Comparison of ENCODE assay signal across 9 mouse cellular contexts in genomic region chr13:18698518-18699065, GRCm38 (mm10). TPM values are rescaled to one million over a fixed set of nuclear protein-coding genes. Genes with fewer than 3 reads are reported as not detected.
DNase-seq lines count a peak whose midpoint lies in the region; ATAC-seq lines count a peak whose summit lies in the region.
"Had no signal": no experiment of that assay in that cellular context is flagged by ENCODE, and none has a peak within 500 bp of the region (broad histone marks: within the 10 kb centered on the region; RNA-seq: fewer than 3 reads in every experiment).

No protein-coding gene starts in this region.

- H3K9me3 ChIP-seq in forebrain, embryonic 16.5 days (ENCODE audit: control insufficient read depth, low read length): no peaks in the 10 kb centered on the region
- H3K9me3 ChIP-seq in midbrain, embryonic 13.5 days: no peaks in the 10 kb centered on the region
- H3K9me3 ChIP-seq: heart, embryonic 13.5 days had no signal

- no peaks in the 10 kb centered on the region for H3K27me3 ChIP-seq in forebrain, embryonic 16.5 days (replicated peaks; ENCODE audit: control insufficient read depth, insufficient read depth, low read length)
- no peaks in the 10 kb centered on the region for H3K27me3 ChIP-seq in midbrain, embryonic 13.5 days
- H3K27me3 ChIP-seq: heart, embryonic 13.5 days had no signal

- no peaks in the 10 kb centered on the region for H3K4me1 ChIP-seq in forebrain, embryonic 16.5 days (replicated peaks; ENCODE audit: control insufficient read depth, insufficient read depth, low read length)
- no peaks in the 10 kb centered on the region for H3K4me1 ChIP-seq in midbrain, embryonic 13.5 days (replicated peaks)
- H3K4me1 ChIP-seq: heart, embryonic 13.5 days had no signal

- H3K36me3 ChIP-seq in forebrain, embryonic 16.5 days (ENCODE audit: control insufficient read depth, insufficient read depth): no peaks in the 10 kb centered on the region
- no peaks in the 10 kb centered on the region for H3K36me3 ChIP-seq in midbrain, embryonic 13.5 days
- H3K36me3 ChIP-seq: heart, embryonic 13.5 days had no signal

- no peak overlapping the region for H3K4me3 ChIP-seq in forebrain, embryonic 16.5 days (replicated peaks; ENCODE audit: low read length)
- no peak overlapping the region for H3K4me3 ChIP-seq in midbrain, embryonic 13.5 days (replicated peaks)
- H3K4me3 ChIP-seq: heart, embryonic 13.5 days had no signal

- no peak overlapping the region for H3K9ac ChIP-seq in forebrain, embryonic 16.5 days (replicated peaks; ENCODE audit: low read depth, low read length)
- no peak overlapping the region for H3K9ac ChIP-seq in midbrain, embryonic 13.5 days (replicated peaks)
- H3K9ac ChIP-seq: heart, embryonic 13.5 days had no signal

- WGBS in forebrain, embryonic 16.5 days: 34% methylated on average over 7 of the region's 7 CpGs
- whole genome bisulfite sequencing in midbrain, embryonic 13.5 days: 38% methylated on average over 7 of the region's 7 CpGs

- ATAC-seq in CD4-positive, CD25-positive, alpha-beta regulatory T cell, adult 4 months: no peak
- peak; percentile 90 for ATAC-seq in forebrain, embryonic 16.5 days
- ATAC-seq in midbrain, embryonic 13.5 days: peak; percentile 78; the same call in 1 of the 2 replicates

- peak; percentile 22 for DNase-seq in CD4-positive, CD25-positive, alpha-beta regulatory T cell, adult 2 months (ENCODE audit: low read depth, low spot score)
- DNase-seq in ovary, postnatal 36 days (ENCODE audit: low spot score): peak; percentile 12
- DNase-seq in ovary, adult 18-20 months (ENCODE audit: low spot score): no peak
- DNase-seq in layer of hippocampus, postnatal 25 days (ENCODE audit: extremely low spot score in 1 of 2, low spot score in 1 of 2): peak; percentile 33 to 73
- no peak for DNase-seq in Muller cell, postnatal 12 days (ENCODE audit: inconsistent ontology term)

- H3K27ac ChIP-seq in forebrain, embryonic 16.5 days (ENCODE audit: low read length): no peak overlapping the region
- H3K27ac ChIP-seq in midbrain, embryonic 13.5 days: no peak overlapping the region
- H3K27ac ChIP-seq: heart, embryonic 13.5 days had no signal

- H3K4me2 ChIP-seq in forebrain, embryonic 16.5 days (ENCODE audit: low read length): no peak overlapping the region
- H3K4me2 ChIP-seq in midbrain, embryonic 13.5 days (replicated peaks): no peak overlapping the region
- H3K4me2 ChIP-seq: heart, embryonic 13.5 days had no signal

RNA-seq across cellular contexts. Expression of gene Vps41, which starts 18.5 kb away (rescaled TPM):
- polyA plus RNA-seq in CD4-positive, CD25-positive, alpha-beta regulatory T cell, adult 4 months (2017; shearing (Covaris generic)): 100 to 1,000 TPM in 1 of 2 experiments, 10 to 100 TPM in 1; 93.9 to 114 TPM
- 135 and 136 TPM in 2 replicates for polyA plus RNA-seq in forebrain, embryonic 16.5 days (2015; fragmentation: Nextera tagmentation; extraction: Ambion mirVana)
- 100 to 1,000 TPM; 145 to 153 TPM for total RNA-seq in layer of hippocampus, postnatal 25 days (2021)
- 113 and 118 TPM in 2 replicates for polyA plus RNA-seq in midbrain, embryonic 13.5 days (2015; fragmentation: Nextera tagmentation; extraction: Ambion mirVana)

Comparison
In these comparisons a context has a peak if more than half of its experiments do, and no peak if none do; other contexts are left out.
1. DNase-seq: peak in CD4-positive, CD25-positive, alpha-beta regulatory T cell, adult 2 months (single experiment), ovary, postnatal 36 days (single experiment) and layer of hippocampus, postnatal 25 days (2 of 2); none in ovary, adult 18-20 months (single experiment) and Muller cell, postnatal 12 days (single experiment).